Mouse (Mus musculus) limb, embryonic 14.5 days (tissue): ENCODE results near the gene Gm10260. TPM values are rescaled to one million over a fixed set of nuclear protein-coding genes. Genes with fewer than 3 reads are reported as not detected.

Source experiments
- ATAC-seq: fragments of 200-750 bp; cut with Nextera tagmentation; 2 replicates; pipeline ENCODE4 v1.8.0; 2017; ENCODE audit warnings: low read depth, moderate number of reproducible peaks, moderate TSS enrichment; ENCODE audit not compliant: low FRiP score
- DNase-seq: peaks from one replicate; pipeline ENCODE4 v3.0.0-alpha.2; 2015; ENCODE audit warnings: low spot score
- H3K27ac ChIP-seq: fragments of 300-500 bp; sonication (generic); replicated peaks from 2 replicates; pipeline ENCODE4 v1.5.1; 2014; ENCODE audit warnings: low read depth, mild to moderate bottlenecking, low read length, moderate library complexity, mixed read lengths
- H3K27me3 ChIP-seq: fragments of 300-500 bp; sonication (generic); 2 replicates; pipeline ENCODE4 v1.6.1; 2014; ENCODE audit warnings: low read length, mixed read lengths; ENCODE audit not compliant: control insufficient read depth, insufficient read depth
- H3K36me3 ChIP-seq: fragments of 300-500 bp; sonication (generic); 2 replicates; pipeline ENCODE4 v1.6.1; 2014; ENCODE audit warnings: mild to moderate bottlenecking, low read length, moderate library complexity, mixed read lengths; ENCODE audit not compliant: control insufficient read depth, insufficient read depth
- H3K4me1 ChIP-seq: fragments of 300-500 bp; sonication (generic); 2 replicates; pipeline ENCODE4 v1.6.1; 2014; ENCODE audit warnings: antibody characterized with exemption, low read length, mixed read lengths; ENCODE audit not compliant: control insufficient read depth, insufficient read depth
- H3K4me2 ChIP-seq: fragments of 300-500 bp; sonication (generic); replicated peaks from 2 replicates; pipeline ENCODE4 v1.6.1; 2014; ENCODE audit warnings: low read depth, mild to moderate bottlenecking, low read length, moderate library complexity; ENCODE audit not compliant: severe bottlenecking
- H3K4me3 ChIP-seq: fragments of 300-500 bp; sonication (generic); replicated peaks from 2 replicates; pipeline ENCODE4 v1.5.1; 2014; ENCODE audit warnings: low read length
- H3K9ac ChIP-seq: fragments of 300-500 bp; sonication (generic); 2 replicates; pipeline ENCODE4 v1.6.1; 2014; ENCODE audit warnings: mild to moderate bottlenecking, low read depth, low read length, moderate library complexity; ENCODE audit not compliant: severe bottlenecking
- H3K9me3 ChIP-seq: fragments of 300-500 bp; sonication (generic); 2 replicates; pipeline ENCODE4 v1.6.1; 2016; ENCODE audit warnings: low read length; ENCODE audit not compliant: control insufficient read depth
- POLR2A ChIP-seq: fragments of 200-500 bp; IDR thresholded peaks from 2 replicates; pipeline ENCODE4 v1.8.0; 2012; ENCODE audit warnings: inconsistent platforms, mild to moderate bottlenecking, moderate library complexity, borderline replicate concordance; ENCODE audit not compliant: insufficient read depth, insufficient read length; ENCODE audit errors: extremely low read depth
- WGBS: fragments of 180-500 bp; shearing (Covaris S2); extraction: QIAGEN DNeasy Blood & Tissue Kit; methylation state at CpG from one replicate; pipeline ENCODE4 v1.1.7; 2014; 5-methylcytosine and 5-hydroxymethylcytosine counted together
- polyA plus RNA-seq, 2 experiments: library from polyadenylated mRNA; depleted of rRNA in 1 of 2; stranded (reverse) in 1 of 2; unstranded in 1 of 2; fragments of >200 nt; fragmentation: Nextera tagmentation in 1 of 2; extraction: Ambion mirVana in 1 of 2; gene quantifications; 2 replicates each; pipeline versions ENCODE4 v1.2.1 to v1.2.3; 2012 to 2014

Gm10260 gene
- polyA plus RNA-seq, 2 experiments = 3.9 to 6.3 TPM

DNA sequence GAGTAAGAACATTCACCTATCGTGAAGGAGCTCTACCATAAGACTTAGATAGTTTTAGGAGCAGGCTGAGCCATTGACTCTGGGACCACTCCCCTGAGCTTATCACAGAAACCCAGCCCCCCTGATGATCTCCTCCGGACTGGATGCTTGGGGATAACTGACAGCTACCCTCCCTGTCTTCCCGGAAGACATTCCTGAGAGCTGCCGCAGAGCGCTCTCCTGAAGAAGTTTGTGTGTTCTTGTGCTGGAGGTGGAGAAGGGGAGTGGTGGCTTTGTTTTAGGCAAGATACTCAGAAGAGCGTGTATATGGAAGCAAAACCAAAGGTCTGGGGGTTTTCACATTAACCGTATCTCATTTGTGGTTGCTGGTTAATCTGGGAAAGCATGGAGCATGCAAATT lies 21.6 kb upstream of the Gm10260 start:
- Histone ChIP-seq H3K4me2 (no peak overlapping the region), H3K9me3 (no peaks in the 10 kb centered on the region), H3K36me3 (no peaks in the 10 kb centered on the region), H3K27ac (no peak overlapping the region), H3K9ac (no peak overlapping the region), H3K4me1 (peaks cover 52% of the 10 kb centered on the region), H3K27me3 (no peaks in the 10 kb centered on the region), H3K4me3 (no peak overlapping the region)
- ATAC-seq (no peak), DNase-seq (no peak)
- WGBS = 57% methylated on average over 7 of the region's 7 CpGs
- no peak for TF ChIP-seq POLR2A

DNA sequence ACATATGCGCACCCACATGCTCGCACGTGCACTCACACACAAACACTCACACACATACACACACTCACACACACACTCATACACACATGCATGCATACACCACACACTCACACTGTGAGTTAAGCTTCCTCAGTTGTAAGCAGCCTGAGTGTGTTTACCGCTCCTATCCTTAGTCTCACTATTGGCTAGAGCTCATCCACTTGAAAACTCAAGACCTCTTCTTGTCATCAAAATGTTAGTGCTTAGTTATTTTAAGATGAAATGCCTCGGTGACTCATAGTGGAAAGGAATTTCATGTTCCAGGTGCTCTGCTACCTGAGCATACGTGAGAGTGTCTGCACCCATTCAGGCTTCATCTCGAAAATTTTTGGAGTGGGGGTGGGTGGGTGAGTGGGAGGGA lies 21.2 kb upstream of the Gm10260 start:
- 80% methylated on average over 7 of the region's 7 CpGs for WGBS
- peaks cover 50% of the 10 kb centered on the region for H3K4me1 ChIP-seq
- TF ChIP-seq POLR2A = no peak
- H3K9me3 ChIP-seq = no peaks in the 10 kb centered on the region
- ATAC-seq (no peak), DNase-seq (no peak)
- H3K4me3 ChIP-seq = no peak overlapping the region
- no peak overlapping the region for H3K9ac ChIP-seq
- H3K27me3 ChIP-seq = no peaks in the 10 kb centered on the region
- no peaks in the 10 kb centered on the region for H3K36me3 ChIP-seq
- H3K4me2 ChIP-seq = no peak overlapping the region
- no peak overlapping the region for H3K27ac ChIP-seq

DNA sequence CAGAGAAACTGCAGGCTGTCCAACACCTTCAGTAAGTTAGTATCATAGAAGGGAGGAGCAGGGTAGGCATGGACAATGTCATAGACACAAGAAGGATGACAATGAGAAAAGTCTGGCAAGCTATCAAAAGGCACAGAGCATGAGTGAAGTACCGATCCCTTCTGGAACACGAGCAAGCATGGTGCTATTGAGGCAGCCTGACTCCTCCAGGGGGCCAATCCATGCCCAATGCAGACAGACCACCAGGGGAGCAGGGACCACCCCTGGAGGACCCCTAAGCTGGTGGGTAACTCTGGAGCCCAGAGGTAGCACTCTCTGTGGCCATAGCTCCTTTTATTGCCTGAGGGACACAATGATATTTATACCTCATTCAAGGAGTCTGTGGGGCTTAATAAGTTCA lies 20.1 kb upstream of the Gm10260 start:
- DNase-seq (no peak), ATAC-seq (no peak)
- Histone ChIP-seq H3K4me1 (peaks cover 41% of the 10 kb centered on the region), H3K9ac (no peak overlapping the region), H3K27me3 (no peaks in the 10 kb centered on the region), H3K4me2 (no peak overlapping the region), H3K9me3 (no peaks in the 10 kb centered on the region), H3K36me3 (no peaks in the 10 kb centered on the region), H3K4me3 (no peak overlapping the region), H3K27ac (no peak overlapping the region)
- TF ChIP-seq POLR2A = no peak
- 36% methylated on average over 2 of the region's 2 CpGs for WGBS

DNA sequence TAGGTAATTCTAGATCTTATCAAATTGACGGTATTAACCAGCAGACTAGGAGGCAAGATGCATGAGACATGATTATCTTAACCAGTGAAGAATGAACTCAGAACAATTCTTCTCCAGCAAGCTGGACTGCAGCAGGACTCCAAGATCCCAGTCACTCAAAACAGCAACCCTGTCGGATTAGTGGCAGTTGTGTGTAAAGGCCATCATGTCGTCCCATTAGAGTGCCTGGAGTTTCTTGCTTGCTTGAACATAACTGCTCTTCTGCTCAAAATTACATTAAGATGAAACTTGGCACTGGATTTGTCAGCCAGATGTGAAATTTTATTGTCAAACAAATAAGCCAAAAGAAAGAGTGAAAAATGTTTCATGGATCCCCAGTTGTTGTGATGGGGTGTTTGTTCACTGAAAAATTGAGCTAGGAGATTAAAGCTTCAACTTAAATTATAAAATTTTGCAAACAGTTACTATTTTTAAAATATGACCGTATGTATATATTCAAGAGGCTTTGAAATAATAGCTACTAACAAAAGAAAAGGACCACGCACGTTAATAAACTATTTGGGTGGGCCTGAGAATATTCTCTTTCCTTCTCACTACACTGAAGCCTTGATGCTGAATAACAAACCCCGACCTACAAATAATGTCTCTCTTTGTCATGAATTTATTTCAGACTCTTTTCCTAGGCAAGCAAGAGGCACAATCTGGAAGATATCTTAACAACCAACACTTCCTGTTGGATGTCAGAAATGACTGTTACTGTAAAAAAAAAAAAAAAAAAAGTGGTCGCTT lies 19.4 kb upstream of the Gm10260 start:
- ATAC-seq = no peak
- no peak for TF ChIP-seq POLR2A
- Histone ChIP-seq H3K9ac (no peak overlapping the region), H3K4me3 (no peak overlapping the region), H3K4me1 (peaks cover 35% of the 10 kb centered on the region), H3K27me3 (no peaks in the 10 kb centered on the region), H3K4me2 (no peak overlapping the region), H3K9me3 (no peaks in the 10 kb centered on the region), H3K36me3 (no peaks in the 10 kb centered on the region), H3K27ac (no peak overlapping the region)
- WGBS = 56% methylated on average over 8 of the region's 8 CpGs
- DNase-seq = no peak

DNA sequence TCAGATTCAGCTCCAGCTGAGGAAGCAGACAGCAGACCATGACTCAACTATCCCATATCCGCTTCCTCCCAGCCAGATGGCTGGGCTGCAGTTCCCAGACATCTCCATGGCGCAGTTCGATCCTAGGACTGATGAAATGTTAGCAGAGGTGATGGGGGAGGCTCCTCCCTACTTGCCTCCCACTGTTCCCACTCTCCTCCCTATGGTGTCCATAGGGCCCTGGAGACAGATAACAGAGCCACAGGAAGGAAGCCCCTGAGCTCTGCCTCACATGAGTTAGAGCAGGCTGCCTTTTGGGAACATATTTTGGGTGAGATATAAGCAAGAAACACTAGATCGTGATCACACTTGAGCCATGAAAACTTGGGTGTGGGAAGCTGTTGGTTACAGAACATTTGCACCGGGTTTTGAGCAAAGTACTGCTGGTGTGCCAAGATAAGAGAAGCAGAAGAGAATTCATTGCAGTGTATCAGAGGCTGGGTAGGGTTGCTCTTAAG lies 18.3 kb upstream of the Gm10260 start:
- no peak overlapping the region for H3K9ac ChIP-seq
- peaks cover 28% of the 10 kb centered on the region for H3K4me1 ChIP-seq
- no peaks in the 10 kb centered on the region for H3K9me3 ChIP-seq
- H3K27ac ChIP-seq = no peak overlapping the region
- 90% methylated on average over 5 of the region's 5 CpGs for WGBS
- H3K4me3 ChIP-seq = no peak overlapping the region
- no peaks in the 10 kb centered on the region for H3K36me3 ChIP-seq
- no peaks in the 10 kb centered on the region for H3K27me3 ChIP-seq
- TF ChIP-seq POLR2A = no peak
- ATAC-seq (no peak), DNase-seq (no peak)
- no peak overlapping the region for H3K4me2 ChIP-seq

DNA sequence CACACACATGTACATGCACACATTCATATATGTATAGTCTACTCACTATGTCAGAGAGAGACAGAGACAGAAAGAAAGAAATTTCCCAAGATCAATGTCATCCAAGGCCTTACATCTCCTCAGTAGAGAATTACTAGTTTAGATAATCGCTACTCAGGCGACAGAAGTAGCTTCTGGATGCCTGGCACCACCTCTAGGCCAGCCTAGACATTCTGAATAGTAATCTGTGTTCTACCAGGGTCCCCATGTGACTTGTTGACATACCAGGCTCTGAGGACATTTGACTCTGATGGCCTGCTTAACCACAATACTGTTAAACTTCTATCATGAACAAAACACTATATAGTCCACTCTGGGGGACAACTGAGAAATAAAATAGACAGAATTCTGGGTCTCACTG lies 17.2 kb upstream of the Gm10260 start:
- ATAC-seq (no peak), DNase-seq (no peak)
- H3K9ac ChIP-seq = no peak overlapping the region
- TF ChIP-seq POLR2A = no peak
- 71% methylated on average over 2 of the region's 2 CpGs for WGBS
- H3K9me3 ChIP-seq = no peaks in the 10 kb centered on the region
- H3K27ac ChIP-seq = no peak overlapping the region
- H3K4me3 ChIP-seq = no peak overlapping the region
- H3K36me3 ChIP-seq = no peaks in the 10 kb centered on the region
- H3K4me1 ChIP-seq = peaks cover 28% of the 10 kb centered on the region
- H3K4me2 ChIP-seq = no peak overlapping the region
- H3K27me3 ChIP-seq = no peaks in the 10 kb centered on the region
